Mouse (Mus musculus): ENCODE measurements at regions not wholly inside any gene's neighbourhood (a gene's known extent, or its start where the extent isn't known, plus 50 kb on each side); places are given as distances from the start of the nearest gene placed in this dataset.
A peak's percentile ranks its signal among the peaks of the same experiment; 100 is the strongest.

DNA sequence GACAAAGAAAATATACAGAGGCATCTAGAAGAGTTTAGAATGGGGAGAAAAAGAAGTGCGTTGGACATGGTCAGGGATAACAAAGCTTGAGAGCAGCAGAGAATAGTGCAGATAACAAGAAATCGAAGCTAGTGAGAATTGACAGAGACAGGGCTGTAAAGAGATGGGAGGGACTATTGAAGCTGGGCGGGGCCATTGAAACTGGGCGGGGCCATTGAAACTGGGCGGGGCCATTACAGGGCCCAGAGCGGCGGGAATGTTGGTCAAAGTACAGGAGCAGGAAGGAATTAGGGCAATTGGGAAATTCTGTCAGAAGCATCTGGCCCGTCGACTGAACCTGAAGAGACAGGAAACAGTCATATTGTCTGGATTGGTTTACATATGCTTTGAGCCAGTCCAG is 243.3 kb upstream of the Srek1ip1 start:
- no peak for DNase-seq

DNA sequence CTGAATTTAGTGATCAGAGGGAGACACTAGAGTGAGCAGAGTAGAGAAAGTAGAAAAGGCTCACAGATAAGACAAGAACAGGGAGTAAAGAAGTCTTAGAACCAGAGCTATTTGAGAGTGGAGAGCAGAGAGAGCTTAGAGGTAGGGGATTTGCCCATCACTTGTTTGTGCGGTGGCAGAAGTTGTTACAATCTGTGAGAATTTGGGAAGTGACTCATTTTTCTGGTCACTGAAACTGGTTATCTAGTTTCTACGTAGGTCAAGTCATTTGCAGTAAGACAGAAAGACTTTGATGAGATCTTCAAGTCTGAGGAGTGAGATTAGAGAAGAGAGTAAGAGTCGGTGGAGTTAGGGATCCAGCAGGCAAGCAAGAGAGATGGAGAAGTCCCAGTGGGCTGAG is 239.0 kb upstream of the Srek1ip1 start:
- DNase-seq: no peak

- peak; percentile 23 for DNase-seq
Measured at GRCm38 (mm10) chr13:104556609-104557008, 235.7 kb upstream of the Srek1ip1 start.

DNA sequence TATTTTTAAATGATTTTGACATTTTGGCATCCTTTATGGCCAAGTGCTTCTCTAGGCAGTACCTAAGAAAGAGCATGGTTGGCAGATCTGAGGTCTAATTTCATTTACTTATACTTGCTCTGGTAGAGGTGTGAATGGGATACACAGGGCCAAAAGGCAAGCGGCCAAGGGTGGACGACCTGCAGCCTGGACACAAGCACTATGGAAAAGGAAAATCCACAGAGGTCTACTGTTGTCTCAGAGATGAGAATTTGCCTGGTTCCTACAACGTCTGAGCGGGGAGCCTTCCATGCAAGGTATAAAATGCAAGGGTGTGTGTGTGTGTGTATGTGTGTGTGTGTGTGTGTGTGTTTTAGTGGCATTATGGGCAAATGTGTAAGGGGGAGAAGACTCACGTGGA is 232.4 kb upstream of the Srek1ip1 start:
- DNase-seq: no peak

GRCm38 (mm10) chr13:104560500-104561114 is 231.7 kb upstream of the Srek1ip1 start:
- peak; percentile 30 for DNase-seq

DNA sequence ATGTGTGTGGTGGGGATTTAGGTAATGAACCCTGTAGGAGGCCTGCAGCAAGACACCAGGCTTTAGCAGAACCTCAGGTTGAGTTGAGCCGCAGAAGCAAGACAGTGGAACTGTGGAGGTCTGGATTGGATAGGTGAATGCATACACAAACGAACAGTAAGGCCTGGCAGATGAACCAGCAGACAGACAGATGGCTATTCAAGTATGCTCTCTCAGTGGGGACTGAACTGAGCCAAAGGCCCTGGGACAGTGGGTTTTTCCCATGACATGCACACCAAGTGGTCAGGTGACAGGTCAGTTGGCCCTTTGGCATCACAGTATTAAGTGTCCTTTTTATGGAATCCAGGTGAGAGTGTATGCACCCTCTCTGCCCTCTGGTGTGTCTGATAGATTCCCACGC is 229.7 kb upstream of the Srek1ip1 start:
- DNase-seq: no peak

DNA sequence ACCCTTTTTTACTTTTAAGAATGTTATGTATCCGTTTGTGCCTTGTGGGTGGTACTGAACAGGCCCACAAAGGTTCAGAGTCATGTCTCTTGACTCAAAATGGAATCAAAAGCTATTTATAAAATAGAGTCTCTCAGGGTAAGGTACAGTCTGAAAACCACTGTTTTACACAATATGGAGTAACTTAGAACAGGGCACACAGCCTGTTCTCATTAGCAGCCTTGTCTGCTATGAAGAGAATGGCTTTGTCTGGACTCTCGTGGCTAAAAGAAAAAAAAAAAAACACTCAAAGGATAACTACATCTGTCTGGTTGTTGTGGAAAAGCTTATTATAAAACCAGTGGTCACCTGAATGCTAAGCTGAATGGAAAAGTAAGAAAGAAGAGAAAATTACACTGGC is 229.3 kb upstream of the Srek1ip1 start:
- no peak for DNase-seq

- DNase-seq: no peak
Measured at GRCm38 (mm10) chr13:104563889-104564288, 228.4 kb upstream of the Srek1ip1 start.

GRCm38 (mm10) chr13:104569765-104570164 is 222.5 kb upstream of the Srek1ip1 start:
- no peak for DNase-seq

DNA sequence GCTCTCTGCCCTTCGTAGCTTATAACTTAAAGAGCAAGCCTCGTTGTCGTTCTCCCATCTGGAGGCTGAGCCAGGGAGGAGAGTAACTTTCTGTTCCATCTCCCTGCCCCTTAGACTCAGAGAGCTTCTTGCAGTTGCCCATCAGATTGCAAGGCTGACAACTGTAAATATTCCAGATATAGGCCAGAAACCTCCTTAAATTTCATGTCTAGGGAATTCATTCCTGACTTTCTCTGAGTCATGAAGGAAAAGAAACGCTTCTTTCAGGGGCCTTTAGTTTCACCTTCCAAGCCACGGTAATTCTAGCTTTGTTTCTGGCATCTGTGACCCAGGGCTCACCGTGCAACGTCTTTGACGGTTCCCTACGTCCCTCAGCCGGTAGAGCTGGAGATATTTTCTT is 220.0 kb upstream of the Srek1ip1 start:
- DNase-seq: no peak

DNA sequence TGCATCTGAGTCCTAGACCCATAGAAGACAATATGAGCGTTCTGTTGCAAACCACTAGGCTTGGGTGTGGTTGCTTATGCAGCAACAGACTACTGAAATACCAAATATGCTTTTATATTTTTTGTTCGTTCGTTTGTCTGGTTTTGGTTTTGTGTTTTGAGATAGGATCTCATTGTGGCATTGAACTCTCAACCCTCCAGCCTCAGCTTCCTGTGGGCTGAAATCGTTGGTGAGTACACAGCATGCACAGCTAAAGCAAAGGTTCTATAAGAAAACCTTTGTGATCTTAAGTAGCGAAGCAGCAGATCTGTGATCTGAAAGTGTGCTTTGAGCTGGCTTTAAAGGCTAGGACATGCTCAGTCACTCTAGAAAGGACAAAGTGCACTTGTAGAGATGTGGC is 217.9 kb upstream of the Srek1ip1 start:
- no peak for DNase-seq

- no peak for DNase-seq
Measured at GRCm38 (mm10) chr13:104576188-104576789, 216.0 kb upstream of the Srek1ip1 start.

- DNase-seq: no peak
Measured at GRCm38 (mm10) chr13:104577856-104578255, 214.4 kb upstream of the Srek1ip1 start.

DNA sequence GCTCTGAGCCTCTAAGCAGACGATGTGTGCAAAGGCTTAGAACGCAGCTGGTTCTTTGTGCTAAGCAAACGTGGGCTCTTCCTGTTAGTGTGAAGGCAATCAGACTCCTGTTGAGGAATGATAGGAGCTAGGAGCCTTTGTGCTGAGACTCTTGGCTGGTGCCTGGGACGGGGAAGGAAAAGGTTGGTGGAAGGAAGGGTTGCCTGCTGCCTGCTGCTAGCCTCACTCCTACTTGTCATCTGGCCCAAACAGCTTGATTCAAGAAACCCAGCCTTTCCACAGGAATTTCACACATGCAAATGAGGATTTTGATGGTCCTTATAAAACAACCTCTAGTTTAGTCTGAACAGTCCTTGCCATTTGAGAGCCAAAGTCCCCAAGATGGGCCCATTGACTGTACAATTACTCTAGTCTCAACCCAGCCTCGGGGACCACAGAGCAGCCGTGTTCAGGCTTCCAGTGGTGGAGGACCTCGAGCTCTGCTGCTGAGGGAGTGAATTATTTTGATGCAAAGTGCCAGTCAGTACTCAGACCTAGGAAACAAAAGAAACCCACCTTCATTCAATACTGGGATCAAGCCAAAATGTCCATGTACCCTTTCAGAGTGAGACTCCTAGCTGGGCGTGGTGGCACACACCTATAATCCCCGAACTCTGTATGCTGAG is 211.5 kb upstream of the Srek1ip1 start:
- DNase-seq: no peak
